Mouse (Mus musculus): Measurements from ENCODE around the gene Ncoa5. TPM values are rescaled to one million over a fixed set of nuclear protein-coding genes. Genes with fewer than 3 reads are reported as not detected.

The Ncoa5 gene
- polyA plus RNA-seq, 1 experiment, result 31.3 TPM

GRCm38 (mm10) chr2:164979749-164980148 lies 54.9 kb downstream of the Ncoa5 start:
- H3K27ac ChIP-seq (ENCODE audit: insufficient read depth, low read depth, low read length), result no peak overlapping the region
- no peaks in the 10 kb centered on the region for H3K4me1 ChIP-seq (ENCODE audit: control insufficient read depth, insufficient read depth, low read length)

GRCm38 (mm10) chr2:164975611-164976010 lies 59.1 kb downstream of the Ncoa5 start:
- Histone ChIP-seq H3K36me3 (ENCODE audit: control insufficient read depth, insufficient read depth, low read length) (no peaks in the 10 kb centered on the region), H3K4me1 (ENCODE audit: control insufficient read depth, insufficient read depth, low read length) (no peaks in the 10 kb centered on the region), H3K27me3 (replicated peaks; ENCODE audit: control insufficient read depth, insufficient read depth, low read length) (no peaks in the 10 kb centered on the region), H3K27ac (ENCODE audit: insufficient read depth, low read depth, low read length) (no peak overlapping the region), H3K4me3 (ENCODE audit: insufficient read depth, low read depth, low read length) (no peak overlapping the region)
- DNase-seq, result no peak
- TF ChIP-seq POLR2A (IDR thresholded peaks at IDR 0.05; ENCODE audit: low read depth, low read length), result no peak
- no peak for TF ChIP-seq CTCF (conservative IDR thresholded peaks at IDR 0.05; ENCODE audit: insufficient read depth, insufficient read length, low read depth, low read length)
- WGBS, result 84% methylated on average over 6 of the region's 6 CpGs

More at GRCm38 (mm10) chr2:164979749-164980148, 54.9 kb downstream of the Ncoa5 start:
- TF ChIP-seq POLR2A (IDR thresholded peaks at IDR 0.05; ENCODE audit: low read depth, low read length) (no peak), CTCF (conservative IDR thresholded peaks at IDR 0.05; ENCODE audit: insufficient read depth, insufficient read length, low read depth, low read length) (no peak)
- H3K4me3 ChIP-seq (ENCODE audit: insufficient read depth, low read depth, low read length), result no peak overlapping the region
- H3K27me3 ChIP-seq (replicated peaks; ENCODE audit: control insufficient read depth, insufficient read depth, low read length), result no peaks in the 10 kb centered on the region
- DNase-seq, result peak; percentile 55
- 23% methylated on average over 7 of the region's 7 CpGs for WGBS
- no peaks in the 10 kb centered on the region for H3K36me3 ChIP-seq (ENCODE audit: control insufficient read depth, insufficient read depth, low read length)

GRCm38 (mm10) chr2:164972646-164973045 lies 62.0 kb downstream of the Ncoa5 start:
- Histone ChIP-seq H3K27me3 (replicated peaks; ENCODE audit: control insufficient read depth, insufficient read depth, low read length) (no peaks in the 10 kb centered on the region; the same call in 1 of the 2 replicates), H3K4me1 (ENCODE audit: control insufficient read depth, insufficient read depth, low read length) (no peaks in the 10 kb centered on the region), H3K27ac (ENCODE audit: insufficient read depth, low read depth, low read length) (no peak overlapping the region), H3K36me3 (ENCODE audit: control insufficient read depth, insufficient read depth, low read length) (no peaks in the 10 kb centered on the region), H3K4me3 (ENCODE audit: insufficient read depth, low read depth, low read length) (no peak overlapping the region)
- 51% methylated on average over 5 of the region's 5 CpGs for WGBS
- DNase-seq, result peak; percentile 30
- TF ChIP-seq CTCF (conservative IDR thresholded peaks at IDR 0.05; ENCODE audit: insufficient read depth, insufficient read length, low read depth, low read length), result no peak
- TF ChIP-seq POLR2A (IDR thresholded peaks at IDR 0.05; ENCODE audit: low read depth, low read length), result no peak

- no peak overlapping the region for H3K4me3 ChIP-seq (ENCODE audit: insufficient read depth, low read depth, low read length)
- no peak overlapping the region for H3K27ac ChIP-seq (ENCODE audit: insufficient read depth, low read depth, low read length)
- H3K27me3 ChIP-seq (replicated peaks; ENCODE audit: control insufficient read depth, insufficient read depth, low read length), result no peaks in the 10 kb centered on the region; the same call in 1 of the 2 replicates
- TF ChIP-seq CTCF (conservative IDR thresholded peaks at IDR 0.05; ENCODE audit: insufficient read depth, insufficient read length, low read depth, low read length) (no peak), POLR2A (IDR thresholded peaks at IDR 0.05; ENCODE audit: low read depth, low read length) (no peak)
- H3K36me3 ChIP-seq (ENCODE audit: control insufficient read depth, insufficient read depth, low read length), result no peaks in the 10 kb centered on the region
- under 1% methylated on average over 42 of the region's 42 CpGs for WGBS
- DNase-seq, result no peak
- H3K4me1 ChIP-seq (ENCODE audit: control insufficient read depth, insufficient read depth, low read length), result no peaks in the 10 kb centered on the region
Observed at GRCm38 (mm10) chr2:164970631-164971196, 64.0 kb downstream of the Ncoa5 start.

- WGBS, result 3% methylated on average over 21 of the region's 21 CpGs
- H3K4me1 ChIP-seq (ENCODE audit: control insufficient read depth, insufficient read depth, low read length), result no peaks in the 10 kb centered on the region
- H3K36me3 ChIP-seq (ENCODE audit: control insufficient read depth, insufficient read depth, low read length), result no peaks in the 10 kb centered on the region
- no peak for DNase-seq
- no peaks in the 10 kb centered on the region; the same call in 1 of the 2 replicates for H3K27me3 ChIP-seq (replicated peaks; ENCODE audit: control insufficient read depth, insufficient read depth, low read length)
- no peak overlapping the region for H3K27ac ChIP-seq (ENCODE audit: insufficient read depth, low read depth, low read length)
- no peak overlapping the region for H3K4me3 ChIP-seq (ENCODE audit: insufficient read depth, low read depth, low read length)
- TF ChIP-seq CTCF (conservative IDR thresholded peaks at IDR 0.05; ENCODE audit: insufficient read depth, insufficient read length, low read depth, low read length) (no peak), POLR2A (IDR thresholded peaks at IDR 0.05; ENCODE audit: low read depth, low read length) (no peak)
Observed at GRCm38 (mm10) chr2:164969348-164969781, 65.3 kb downstream of the Ncoa5 start.

- Histone ChIP-seq H3K4me3 (ENCODE audit: insufficient read depth, low read depth, low read length) (no peak overlapping the region), H3K4me1 (ENCODE audit: control insufficient read depth, insufficient read depth, low read length) (no peaks in the 10 kb centered on the region), H3K27me3 (replicated peaks; ENCODE audit: control insufficient read depth, insufficient read depth, low read length) (no peaks in the 10 kb centered on the region; the same call in 1 of the 2 replicates), H3K27ac (ENCODE audit: insufficient read depth, low read depth, low read length) (no peak overlapping the region), H3K36me3 (ENCODE audit: control insufficient read depth, insufficient read depth, low read length) (no peaks in the 10 kb centered on the region)
- WGBS, result under 1% methylated on average over 28 of the region's 29 CpGs
- no peak for TF ChIP-seq POLR2A (IDR thresholded peaks at IDR 0.05; ENCODE audit: low read depth, low read length)
- TF ChIP-seq CTCF (conservative IDR thresholded peaks at IDR 0.05; ENCODE audit: insufficient read depth, insufficient read length, low read depth, low read length), result no peak
- DNase-seq, result peak; percentile 56
Observed at GRCm38 (mm10) chr2:164968451-164968851, 66.2 kb downstream of the Ncoa5 start.

- 2% methylated on average over 65 of the region's 65 CpGs for WGBS
- Histone ChIP-seq H3K36me3 (ENCODE audit: control insufficient read depth, insufficient read depth, low read length) (no peaks in the 10 kb centered on the region), H3K4me1 (ENCODE audit: control insufficient read depth, insufficient read depth, low read length) (no peaks in the 10 kb centered on the region), H3K27ac (ENCODE audit: insufficient read depth, low read depth, low read length) (no peak overlapping the region), H3K27me3 (replicated peaks; ENCODE audit: control insufficient read depth, insufficient read depth, low read length) (no peaks in the 10 kb centered on the region; the same call in 1 of the 2 replicates), H3K4me3 (ENCODE audit: insufficient read depth, low read depth, low read length) (no peak overlapping the region)
- no peak for TF ChIP-seq POLR2A (IDR thresholded peaks at IDR 0.05; ENCODE audit: low read depth, low read length)
- no peak for TF ChIP-seq CTCF (conservative IDR thresholded peaks at IDR 0.05; ENCODE audit: insufficient read depth, insufficient read length, low read depth, low read length)
- no peak for DNase-seq
Observed at GRCm38 (mm10) chr2:164967761-164968440, 66.8 kb downstream of the Ncoa5 start.
